Mouse (Mus musculus) forebrain, embryonic 16.5 days (tissue): ENCODE data around the gene Trim50. TPM values are rescaled to one million over a fixed set of nuclear protein-coding genes. Genes with fewer than 3 reads are reported as not detected.

Experiments
- ATAC-seq: fragments of 200-750 bp; cut with Nextera tagmentation; 2 replicates; pipeline ENCODE4 v1.8.0; 2017; ENCODE audit warnings: mild to moderate bottlenecking, moderate library complexity
- H3K27ac ChIP-seq: fragments of 300-500 bp; sonication (generic); 2 replicates; pipeline ENCODE4 v1.5.1; 2014; ENCODE audit warnings: low read length, control low read depth
- H3K27me3 ChIP-seq: fragments of 300-500 bp; sonication (generic); replicated peaks from 2 replicates; pipeline ENCODE4 v1.6.1; 2014; ENCODE audit warnings: low read length; ENCODE audit not compliant: control insufficient read depth, insufficient read depth
- H3K36me3 ChIP-seq: fragments of 300-500 bp; sonication (generic); 2 replicates; pipeline ENCODE4 v1.6.1; 2014; ENCODE audit not compliant: control insufficient read depth, insufficient read depth
- H3K4me1 ChIP-seq: fragments of 300-500 bp; sonication (generic); replicated peaks from 2 replicates; pipeline ENCODE4 v1.6.1; 2014; ENCODE audit warnings: low read length; ENCODE audit not compliant: control insufficient read depth, insufficient read depth
- H3K4me2 ChIP-seq: fragments of 300-500 bp; sonication (generic); 2 replicates; pipeline ENCODE4 v1.6.1; 2014; ENCODE audit warnings: mild to moderate bottlenecking, low read length, control low read depth
- H3K4me3 ChIP-seq: fragments of 300-500 bp; sonication (generic); replicated peaks from 2 replicates; pipeline ENCODE4 v1.5.1; 2014; ENCODE audit warnings: mild to moderate bottlenecking, low read length, control low read depth
- H3K9ac ChIP-seq: fragments of 300-500 bp; sonication (generic); replicated peaks from 2 replicates; pipeline ENCODE4 v1.6.1; 2014; ENCODE audit warnings: low read depth, low read length, control low read depth
- H3K9me3 ChIP-seq: fragments of 300-500 bp; sonication (generic); 2 replicates; pipeline ENCODE4 v1.6.1; 2016; ENCODE audit warnings: low read length; ENCODE audit not compliant: control insufficient read depth
- WGBS: fragments of 180-500 bp; shearing (Covaris S2); extraction: QIAGEN DNeasy Blood & Tissue Kit; methylation state at CpG from one replicate; pipeline ENCODE4 v1.1.7; 2014; 5-methylcytosine and 5-hydroxymethylcytosine counted together
- polyA plus RNA-seq: library from polyadenylated mRNA; unstranded; fragments of >200 nt; fragmentation: Nextera tagmentation; extraction: Ambion mirVana; gene quantifications from 2 replicates; pipeline ENCODE4 v1.2.1, GENCODE M21; 2015

Gene Trim50
- polyA plus RNA-seq, 1 experiment from 2014 or later: not detected

GRCm38 (mm10) chr5:135337575-135337974, 15.5 kb upstream of the Trim50 start:
- no peaks in the 10 kb centered on the region for H3K27me3 ChIP-seq
- 82% methylated on average over 3 of the region's 3 CpGs for WGBS
- no peaks in the 10 kb centered on the region for H3K4me1 ChIP-seq
- H3K4me2 ChIP-seq: no peak overlapping the region
- no peak overlapping the region for H3K9ac ChIP-seq
- H3K4me3 ChIP-seq: no peak overlapping the region
- H3K27ac ChIP-seq: no peak overlapping the region
- H3K36me3 ChIP-seq: no peaks in the 10 kb centered on the region
- no peak for ATAC-seq
- no peaks in the 10 kb centered on the region for H3K9me3 ChIP-seq

- no peaks in the 10 kb centered on the region for H3K36me3 ChIP-seq
- H3K4me2 ChIP-seq: no peak overlapping the region
- no peak for ATAC-seq
- no peaks in the 10 kb centered on the region for H3K4me1 ChIP-seq
- H3K27me3 ChIP-seq: no peaks in the 10 kb centered on the region
- no peak overlapping the region for H3K4me3 ChIP-seq
- H3K9me3 ChIP-seq: peaks cover 2% of the 10 kb centered on the region; the same call in 1 of the 2 replicates
- 78% methylated on average over 7 of the region's 7 CpGs for WGBS
- H3K9ac ChIP-seq: no peak overlapping the region
- H3K27ac ChIP-seq: no peak overlapping the region
Observed at GRCm38 (mm10) chr5:135345989-135346388, 7.1 kb upstream of the Trim50 start.

- Histone ChIP-seq H3K9me3 (peaks cover 2% of the 10 kb centered on the region; the same call in 1 of the 2 replicates), H3K9ac (no peak overlapping the region), H3K27me3 (no peaks in the 10 kb centered on the region), H3K4me1 (no peaks in the 10 kb centered on the region), H3K4me3 (no peak overlapping the region), H3K27ac (no peak overlapping the region), H3K36me3 (no peaks in the 10 kb centered on the region), H3K4me2 (no peak overlapping the region)
- no peak for ATAC-seq
- WGBS: 11% methylated on average over 1 of the region's 1 CpGs
Observed at GRCm38 (mm10) chr5:135346430-135346829, 6.7 kb upstream of the Trim50 start.

- Histone ChIP-seq H3K27ac (no peak overlapping the region), H3K9me3 (peaks cover 2% of the 10 kb centered on the region; the same call in 1 of the 2 replicates), H3K4me3 (no peak overlapping the region), H3K9ac (no peak overlapping the region), H3K4me2 (no peak overlapping the region), H3K27me3 (no peaks in the 10 kb centered on the region), H3K36me3 (no peaks in the 10 kb centered on the region), H3K4me1 (no peaks in the 10 kb centered on the region)
- no peak for ATAC-seq
- 67% methylated on average over 4 of the region's 4 CpGs for WGBS
Observed at GRCm38 (mm10) chr5:135347511-135348011, 5.5 kb upstream of the Trim50 start.

GRCm38 (mm10) chr5:135349862-135350261, 3.2 kb upstream of the Trim50 start, which contains the start of gene Fkbp6:
TSS of gene Fkbp6 (minus strand) at chr5:135350044.
- Histone ChIP-seq H3K9ac (no peak within 1 kb of the TSS), H3K9me3 (peaks cover 2% of the 10 kb centered on the region; the same call in 1 of the 2 replicates), H3K4me1 (no peaks in the 10 kb centered on the region), H3K36me3 (no peaks in the 10 kb centered on the region), H3K4me3 (no peak within 1 kb of the TSS), H3K27ac (no peak within 1 kb of the TSS), H3K27me3 (0 out of 2 replicates have a peak, but pooled peaks cover 2% of the 10 kb centered on the region), H3K4me2 (no peak within 1 kb of the TSS)
- WGBS: 91% methylated on average over 35 of the region's 35 CpGs
- ATAC-seq: no peak

GRCm38 (mm10) chr5:135351606-135352005, 1.5 kb upstream of the Trim50 start:
- no peak overlapping the region for H3K27ac ChIP-seq
- H3K9me3 ChIP-seq: peaks cover 2% of the 10 kb centered on the region; the same call in 1 of the 2 replicates
- ATAC-seq: no peak
- H3K4me3 ChIP-seq: no peak overlapping the region
- H3K4me2 ChIP-seq: no peak overlapping the region
- H3K27me3 ChIP-seq: 0 out of 2 replicates have a peak, but pooled peaks cover 2% of the 10 kb centered on the region
- H3K9ac ChIP-seq: no peak overlapping the region
- no peaks in the 10 kb centered on the region for H3K4me1 ChIP-seq
- WGBS: 90% methylated on average over 13 of the region's 13 CpGs
- H3K36me3 ChIP-seq: no peaks in the 10 kb centered on the region

GRCm38 (mm10) chr5:135353564-135353963, 469 bp downstream of the Trim50 start:
- Histone ChIP-seq H3K27ac (no peak overlapping the region), H3K27me3 (0 out of 2 replicates have a peak, but pooled peaks cover 2% of the 10 kb centered on the region), H3K4me2 (no peak overlapping the region), H3K36me3 (no peaks in the 10 kb centered on the region), H3K4me1 (no peaks in the 10 kb centered on the region), H3K9me3 (peaks cover 6% of the 10 kb centered on the region; the same call in 1 of the 2 replicates), H3K4me3 (no peak overlapping the region), H3K9ac (no peak overlapping the region)
- no peak for ATAC-seq
- 17% methylated on average over 20 of the region's 20 CpGs for WGBS

- Histone ChIP-seq H3K4me3 (no peak overlapping the region), H3K36me3 (no peaks in the 10 kb centered on the region), H3K9me3 (0 out of 2 replicates have a peak, but pooled peaks cover 4% of the 10 kb centered on the region), H3K4me2 (no peak overlapping the region), H3K27ac (no peak overlapping the region), H3K4me1 (no peaks in the 10 kb centered on the region), H3K27me3 (0 out of 2 replicates have a peak, but pooled peaks cover 2% of the 10 kb centered on the region), H3K9ac (no peak overlapping the region)
- no peak for ATAC-seq
- WGBS: 33% methylated on average over 1 of the region's 1 CpGs
Observed at GRCm38 (mm10) chr5:135356090-135356489, 3.0 kb downstream of the Trim50 start.

GRCm38 (mm10) chr5:135357556-135357955, 4.5 kb downstream of the Trim50 start:
- H3K9me3 ChIP-seq: 0 out of 2 replicates have a peak, but pooled peaks cover 4% of the 10 kb centered on the region
- WGBS: 94% methylated on average over 2 of the region's 2 CpGs
- H3K27me3 ChIP-seq: 0 out of 2 replicates have a peak, but pooled peaks cover 2% of the 10 kb centered on the region
- no peak overlapping the region for H3K4me3 ChIP-seq
- H3K4me2 ChIP-seq: no peak overlapping the region
- H3K4me1 ChIP-seq: no peaks in the 10 kb centered on the region
- no peaks in the 10 kb centered on the region for H3K36me3 ChIP-seq
- H3K9ac ChIP-seq: no peak overlapping the region
- no peak overlapping the region for H3K27ac ChIP-seq
- no peak for ATAC-seq
